Mouse (Mus musculus): ENCODE results near the gene Olfr323.

DNA sequence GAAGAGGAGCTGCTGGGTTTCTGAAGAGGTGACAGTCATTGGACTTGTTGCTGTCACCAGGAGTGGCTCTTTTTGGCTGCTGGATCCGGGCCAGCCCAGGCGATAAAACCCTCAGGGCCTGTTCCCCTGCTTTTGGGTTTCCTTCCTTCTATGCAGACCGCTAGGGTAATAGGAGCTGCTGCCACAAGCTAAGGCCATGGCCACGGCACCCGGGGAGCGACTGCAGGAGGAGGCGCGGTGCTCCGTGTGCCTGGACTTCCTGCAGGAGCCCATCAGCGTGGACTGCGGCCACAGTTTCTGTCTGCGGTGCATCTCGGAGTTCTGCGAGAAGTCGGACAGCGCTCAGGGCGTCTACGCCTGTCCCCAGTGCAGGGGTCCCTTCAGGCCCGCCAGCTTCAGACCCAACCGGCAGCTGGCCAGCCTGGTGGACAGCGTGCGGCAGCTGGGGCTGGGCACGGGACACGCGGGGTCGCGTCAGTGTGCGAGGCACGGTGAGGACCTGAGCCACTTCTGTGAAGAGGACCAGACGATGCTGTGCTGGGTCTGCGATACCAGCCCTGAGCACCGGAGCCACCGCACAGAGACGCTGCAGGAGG is 10.1 kb upstream of the Olfr323 start, which contains the start of gene Trim58:
- no peak for TF ChIP-seq CTCF (IDR thresholded peaks at IDR 0.05; ENCODE audit: borderline replicate concordance, insufficient read depth, low read length)
- no peak for TF ChIP-seq POLR2A (IDR thresholded peaks at IDR 0.05; ENCODE audit: low read depth, low read length)
